Mouse (Mus musculus): ENCODE measurements around the gene Lta. TPM values are rescaled to one million over a fixed set of nuclear protein-coding genes. Genes with fewer than 3 reads are reported as not detected.

Lta gene
- total RNA-seq, 2 experiments from 2014 or later: 0.31 to 0.32 TPM

DNA sequence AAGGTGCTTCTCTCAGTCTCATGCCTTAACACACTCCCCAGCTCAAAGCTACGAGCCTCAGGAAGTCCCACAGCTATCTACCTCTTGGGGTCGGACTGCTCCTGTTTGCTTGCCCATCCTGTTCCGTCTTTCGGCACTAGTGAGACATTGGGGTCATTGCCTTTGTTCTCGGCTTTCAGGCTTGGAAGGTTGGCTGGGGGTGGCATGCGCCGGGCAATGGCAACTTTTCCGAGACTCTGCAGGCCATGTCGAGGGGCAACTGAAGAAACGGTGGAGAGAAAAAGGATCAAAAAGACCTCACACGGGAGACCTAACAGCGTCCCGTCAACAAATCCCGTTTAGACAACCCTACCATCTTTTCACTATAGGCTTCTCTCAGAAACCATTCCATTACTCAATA lies 43.0 kb downstream of the Lta start:
- no peak for DNase-seq (ENCODE audit: low spot score in 2 of 2)

GRCm38 (mm10) chr17:35161421-35161820 lies 43.7 kb downstream of the Lta start:
- DNase-seq (ENCODE audit: low spot score in 2 of 2): no peak

DNA sequence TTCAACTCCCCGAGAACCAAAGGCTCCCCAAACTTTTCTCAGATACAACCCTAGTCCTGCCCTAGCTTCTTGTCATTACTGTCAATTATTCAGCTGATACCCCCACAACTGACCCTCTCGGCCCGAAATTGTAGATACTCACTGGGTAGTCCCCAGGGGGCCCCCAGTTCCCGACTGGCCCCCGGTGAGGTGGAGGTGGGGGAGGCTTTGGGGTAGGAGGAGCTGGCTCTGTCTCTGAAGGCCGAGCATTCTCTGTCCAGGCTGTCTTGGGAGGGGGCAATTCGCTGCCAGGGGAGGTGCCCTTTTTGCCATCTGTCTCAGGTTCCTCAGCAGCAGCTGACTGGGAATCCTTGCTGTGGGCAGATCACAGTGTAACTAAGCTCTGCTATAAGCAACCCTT lies 45.5 kb downstream of the Lta start:
- no peak for DNase-seq (ENCODE audit: low spot score in 2 of 2)

DNA sequence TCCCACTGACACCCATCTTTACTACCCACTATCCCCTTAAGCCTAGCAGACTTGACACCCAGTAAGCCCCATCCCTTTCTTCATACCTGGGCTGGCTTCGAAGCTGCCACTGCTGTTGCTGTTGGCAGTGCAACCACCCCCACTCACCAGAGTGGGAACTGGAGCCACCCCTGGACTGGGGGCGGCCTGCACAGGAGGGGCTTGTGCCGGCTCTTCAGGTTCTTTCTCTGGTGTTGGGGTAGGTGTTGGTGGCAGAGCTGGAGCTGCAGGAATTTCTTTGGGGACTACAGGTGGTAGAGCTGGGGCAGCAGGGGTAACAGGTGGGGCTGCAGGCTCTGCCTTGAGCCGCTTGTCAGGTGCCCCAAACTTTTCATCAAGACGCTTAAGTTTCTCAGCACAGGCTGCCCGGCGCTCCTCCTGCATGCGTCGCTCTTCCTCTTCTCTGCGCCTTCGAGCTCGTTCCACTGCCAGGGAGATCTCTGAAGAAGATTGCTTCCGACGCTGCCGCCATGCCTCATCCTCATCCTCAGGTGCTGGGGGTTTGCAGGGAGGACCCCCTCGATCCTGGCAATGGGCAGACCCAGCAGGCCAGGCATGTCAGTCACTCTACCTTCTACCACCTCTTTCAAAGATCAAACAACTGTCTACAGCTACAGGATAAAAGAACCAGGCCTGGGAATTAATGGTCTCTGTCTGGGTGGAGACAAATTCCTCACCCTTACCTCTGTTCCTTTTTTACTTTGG lies 46.1 kb downstream of the Lta start:
- DNase-seq (ENCODE audit: low spot score in 2 of 2): no peak

GRCm38 (mm10) chr17:35157661-35158175 lies 47.4 kb downstream of the Lta start:
- no peak for DNase-seq (ENCODE audit: low spot score in 2 of 2)

GRCm38 (mm10) chr17:35157254-35157653 lies 47.9 kb downstream of the Lta start:
- DNase-seq (ENCODE audit: low spot score in 2 of 2): no peak

DNA sequence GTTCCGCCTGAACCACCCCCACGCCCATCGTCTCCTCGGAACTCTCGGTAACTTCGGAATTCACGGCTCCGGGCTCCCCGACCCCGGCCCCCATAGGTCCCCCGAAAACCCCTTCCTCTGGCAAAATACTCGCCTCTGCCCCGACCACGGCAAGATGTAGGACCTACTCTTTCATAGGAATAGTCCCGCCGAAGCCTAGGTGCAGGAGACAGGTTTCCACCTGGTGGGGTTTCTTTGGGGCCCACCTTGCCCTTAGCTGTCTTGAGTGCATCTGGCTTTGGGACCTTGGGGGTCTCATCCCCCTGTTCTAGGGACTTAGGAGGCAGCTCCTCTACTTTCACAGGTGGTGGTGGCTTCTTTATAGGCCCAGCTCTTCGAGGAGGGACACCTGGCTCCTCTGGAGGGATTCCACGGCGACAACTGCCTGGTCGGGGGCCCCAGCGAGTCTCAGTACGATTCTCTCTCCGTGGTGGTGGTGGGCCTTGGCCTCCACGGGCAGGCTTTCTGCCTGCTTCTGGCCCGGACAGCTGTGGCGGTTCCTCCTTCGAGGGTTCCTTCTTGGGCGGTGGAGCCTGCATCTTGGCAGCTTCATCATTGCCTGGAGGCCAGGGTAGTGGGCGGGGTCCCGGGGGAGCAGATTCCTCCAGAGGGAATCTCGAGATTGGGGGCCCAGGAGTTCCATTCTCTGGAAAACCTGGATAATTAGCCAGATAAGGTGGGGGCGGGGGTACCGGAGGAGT lies 48.5 kb downstream of the Lta start:
- DNase-seq (ENCODE audit: low spot score in 2 of 2): no peak

DNA sequence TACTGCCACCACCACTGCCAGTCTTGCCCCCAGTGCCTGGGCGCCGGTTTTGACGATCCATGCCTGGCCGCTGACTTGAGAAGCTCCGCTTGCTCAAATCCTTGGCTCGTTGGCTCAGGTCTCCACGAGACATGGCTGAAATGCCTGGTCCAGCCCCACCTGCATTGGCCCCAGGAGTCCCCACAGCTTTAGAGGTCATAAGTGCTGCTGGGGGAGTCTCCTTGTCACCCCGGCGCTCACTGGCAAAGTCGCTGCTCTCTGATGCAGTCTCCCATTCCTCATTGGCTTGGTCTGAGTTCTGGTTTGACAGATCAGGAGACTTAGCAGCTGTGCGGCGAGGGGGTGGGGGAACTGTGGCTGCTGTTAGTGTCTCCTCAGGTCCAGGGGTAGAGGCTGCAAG lies 49.7 kb downstream of the Lta start:
- DNase-seq (ENCODE audit: low spot score in 2 of 2): no peak

DNA sequence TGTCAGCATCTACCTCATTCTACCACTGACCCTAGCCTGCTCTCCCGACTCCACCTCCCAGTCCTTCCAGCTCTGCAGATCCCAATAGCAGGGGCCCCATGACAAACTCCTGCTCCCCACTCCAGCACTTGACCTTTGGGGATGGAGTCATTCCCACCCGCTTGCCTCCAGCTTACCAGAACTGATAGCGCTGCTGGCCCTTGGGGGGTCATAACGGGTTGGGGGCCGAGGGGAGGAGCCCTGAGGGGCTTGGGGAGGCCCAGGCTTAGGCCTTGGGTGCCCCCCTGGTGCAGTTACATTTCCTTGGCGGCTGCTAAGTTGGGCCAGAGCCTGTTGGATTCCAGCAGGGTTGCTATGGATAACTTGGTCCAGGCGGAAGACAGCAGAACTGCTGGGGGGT lies 50.5 kb downstream of the Lta start:
- no peak for DNase-seq (ENCODE audit: low spot score in 2 of 2)

GRCm38 (mm10) chr17:35153931-35154330 lies 51.2 kb downstream of the Lta start:
- no peak for DNase-seq (ENCODE audit: low spot score in 2 of 2)

Small RNA genes within 50 kb of the gene (microRNA-seq; reads per million reads assigned to microRNA genes)
- gene Mir6973a: not detected
- gene Mir6974: not detected
- gene Mir6975: 0.63 reads per million
- gene Mir8094: not detected

Other genes with a start within 250 kb of the Lta start
- 1 to 10 TPM; 3.7 to 4.0 TPM for gene Hspa1b, start 246.1 kb downstream of the Lta start, total RNA-seq (2021)
- gene Gm20481, start 235.4 kb downstream of the Lta start, total RNA-seq (2021): not detected
- gene Hspa1a, start 233.2 kb downstream of the Lta start, total RNA-seq (2021): 1 to 10 TPM; 3.2 to 4.4 TPM
- gene Hspa1l, start 232.6 kb downstream of the Lta start, total RNA-seq (2021): 1 to 10 TPM; 5.8 to 6.1 TPM
- gene Lsm2, start 223.5 kb downstream of the Lta start, total RNA-seq (2021): 10 to 100 TPM; 31.8 to 32.4 TPM
- gene Vars, start 204.4 kb downstream of the Lta start, total RNA-seq (2021): 10 to 100 TPM; 50.8 to 58.3 TPM
- gene Vwa7, start 188.8 kb downstream of the Lta start, total RNA-seq (2021): 1 to 10 TPM in 1 of 2 experiments, under 1 TPM in 1; 0.96 to 1.2 TPM
- gene Sapcd1, start 177.3 kb downstream of the Lta start, total RNA-seq (2021): 1 to 10 TPM; 5.4 to 6.3 TPM
- 1 to 10 TPM; 4.5 to 5.4 TPM for gene Msh5, start 158.6 kb downstream of the Lta start, total RNA-seq (2021)
- 10 to 100 TPM; 87.2 to 89.7 TPM for gene Clic1, start 155.4 kb downstream of the Lta start, total RNA-seq (2021)
- 100 to 1,000 TPM; 108 to 109 TPM for gene Ddah2, start 146.3 kb downstream of the Lta start, total RNA-seq (2021)
- under 1 TPM in 1 of 2 experiments, not detected in 1; 0.39 TPM for gene Ly6g6c, start 140.0 kb downstream of the Lta start, total RNA-seq (2021)
- under 1 TPM; 0.29 to 0.42 TPM for gene Mpig6b, start 139.2 kb downstream of the Lta start, total RNA-seq (2021)
- gene Ly6g6e, start 128.4 kb downstream of the Lta start, total RNA-seq (2021): not detected
- gene Ly6g6d, start 127.3 kb downstream of the Lta start, total RNA-seq (2021): 1 to 10 TPM in 1 of 2 experiments, under 1 TPM in 1; 0.91 to 1.2 TPM
- under 1 TPM in 1 of 2 experiments, not detected in 1; 0.31 TPM for gene Ly6g6f, start 119.7 kb downstream of the Lta start, total RNA-seq (2021)
- gene Abhd16a, start 116.1 kb downstream of the Lta start, total RNA-seq (2021): 10 to 100 TPM; 67.2 to 69.3 TPM
- not detected for gene Ly6g5c, start 97.1 kb downstream of the Lta start, total RNA-seq (2021)
- 1 to 10 TPM in 1 of 2 experiments, under 1 TPM in 1; 0.44 to 1.2 TPM for gene Ly6g5b, start 89.9 kb downstream of the Lta start, total RNA-seq (2021)
- gene Gpank1, start 83.9 kb downstream of the Lta start, total RNA-seq (2021): 1 to 10 TPM; 5.6 to 7.4 TPM
- gene Csnk2b, start 83.3 kb downstream of the Lta start, total RNA-seq (2021): 100 to 1,000 TPM; 174 to 185 TPM
- gene D17H6S53E, start 79.0 kb downstream of the Lta start, total RNA-seq (2021): 10 to 100 TPM; 20.0 to 21.0 TPM
- 1 to 10 TPM in 1 of 2 experiments, not detected in 1; 1.2 TPM for gene Apom, start 73.3 kb downstream of the Lta start, total RNA-seq (2021)
- 100 to 1,000 TPM; 265 to 276 TPM for gene Bag6, start 70.2 kb downstream of the Lta start, total RNA-seq (2021)
- 100 to 1,000 TPM; 183 to 193 TPM for gene Prrc2a, start 40.5 kb downstream of the Lta start, total RNA-seq (2021)
- gene Aif1, start 29.3 kb downstream of the Lta start, total RNA-seq (2021): 1 to 10 TPM; 6.0 to 6.3 TPM
- gene Lst1, start 16.9 kb downstream of the Lta start, total RNA-seq (2021): 10 to 100 TPM in 1 of 2 experiments, 1 to 10 TPM in 1; 7.7 to 11.1 TPM
- gene Ltb, start 10.9 kb downstream of the Lta start, total RNA-seq (2021): under 1 TPM; 0.74 to 0.78 TPM
- gene Tnf, start 3.3 kb downstream of the Lta start, total RNA-seq (2021): 1 to 10 TPM; 1.1 to 1.7 TPM
- gene Gm16181, start 15.5 kb upstream of the Lta start, total RNA-seq (2021): under 1 TPM in 1 of 2 experiments, not detected in 1; 0.52 TPM
- gene Atp6v1g2, start 28.3 kb upstream of the Lta start, total RNA-seq (2021): 1 to 10 TPM; 2.7 to 3.2 TPM
- 10 to 100 TPM; 13.9 to 15.8 TPM for gene Nfkbil1, start 30.4 kb upstream of the Lta start, total RNA-seq (2021)
- 100 to 1,000 TPM; 219 to 233 TPM for gene Ddx39b, start 36.4 kb upstream of the Lta start, total RNA-seq (2021)
- gene H2-D1, start 57.4 kb upstream of the Lta start, total RNA-seq (2021): 10 to 100 TPM; 44.5 to 55.8 TPM
- under 1 TPM; 0.52 to 0.67 TPM for gene H2-Q1, start 115.1 kb upstream of the Lta start, total RNA-seq (2021)
- under 1 TPM; 0.59 to 0.93 TPM for gene H2-Q2, start 136.9 kb upstream of the Lta start, total RNA-seq (2021)
- gene H2-Q4, start 174.3 kb upstream of the Lta start, total RNA-seq (2021): 1 to 10 TPM; 5.2 to 6.2 TPM
- under 1 TPM; 0.34 to 0.41 TPM for gene H2-Q6, start 219.5 kb upstream of the Lta start, total RNA-seq (2021)
- 1 to 10 TPM in 1 of 2 experiments, under 1 TPM in 1; 0.71 to 1.0 TPM for gene H2-Q7, start 233.8 kb upstream of the Lta start, total RNA-seq (2021)